Mouse (Mus musculus) midbrain, embryonic 13.5 days (tissue): Measurements from ENCODE around the gene Slc16a6. TPM values are rescaled to one million over a fixed set of nuclear protein-coding genes. Genes with fewer than 3 reads are reported as not detected.
A peak's percentile ranks its signal among the peaks of the same experiment; 100 is the strongest.

Experiments
- ATAC-seq: fragments of 200-750 bp; cut with Nextera tagmentation; 2 replicates; pipeline ENCODE4 v1.8.0; 2017; ENCODE audit warnings: mild to moderate bottlenecking, moderate TSS enrichment, moderate library complexity
- H3K27ac ChIP-seq: fragments of 300-500 bp; sonication (generic); 2 replicates; pipeline ENCODE4 v1.5.1; 2015; ENCODE audit warnings: inconsistent platforms, mild to moderate bottlenecking, moderate library complexity
- H3K27me3 ChIP-seq: fragments of 300-500 bp; sonication (generic); 2 replicates; pipeline ENCODE4 v1.6.1; 2015; ENCODE audit warnings: mild to moderate bottlenecking, inconsistent platforms
- H3K36me3 ChIP-seq: fragments of 300-500 bp; sonication (generic); 2 replicates; pipeline ENCODE4 v1.6.1; 2015; ENCODE audit warnings: mild to moderate bottlenecking, inconsistent platforms
- H3K4me1 ChIP-seq: fragments of 300-500 bp; sonication (generic); replicated peaks from 2 replicates; pipeline ENCODE4 v1.6.1; 2015; ENCODE audit warnings: inconsistent platforms
- H3K4me2 ChIP-seq: fragments of 300-500 bp; sonication (generic); replicated peaks from 2 replicates; pipeline ENCODE4 v1.6.1; 2015; ENCODE audit warnings: moderate library complexity, mild to moderate bottlenecking, inconsistent platforms
- H3K4me3 ChIP-seq: fragments of 300-500 bp; sonication (generic); replicated peaks from 2 replicates; pipeline ENCODE4 v1.5.1; 2015; ENCODE audit warnings: mild to moderate bottlenecking, inconsistent platforms
- H3K9ac ChIP-seq: fragments of 300-500 bp; sonication (generic); replicated peaks from 2 replicates; pipeline ENCODE4 v1.6.1; 2015; ENCODE audit warnings: mild to moderate bottlenecking, inconsistent platforms
- H3K9me3 ChIP-seq: fragments of 300-500 bp; sonication (generic); 2 replicates; pipeline ENCODE4 v1.6.1; 2016; ENCODE audit warnings: mild to moderate bottlenecking, inconsistent platforms
- WGBS: fragments of 180-500 bp; shearing (Covaris S2); methylation state at CpG from one replicate; pipeline ENCODE4 v1.1.7; 2015; 5-methylcytosine and 5-hydroxymethylcytosine counted together
- microRNA-seq: library from miRNA; unstranded; fragments of <30 nt; microRNA quantifications from one replicate; pipeline ENCODE4, GENCODE M21; 2016
- polyA plus RNA-seq: library from polyadenylated mRNA; unstranded; fragments of >200 nt; fragmentation: Nextera tagmentation; extraction: Ambion mirVana; gene quantifications from 2 replicates; pipeline ENCODE4 v1.2.1, GENCODE M21; 2015

Slc16a6 gene
- polyA plus RNA-seq, 1 experiment from 2014 or later: 3.1 TPM

DNA sequence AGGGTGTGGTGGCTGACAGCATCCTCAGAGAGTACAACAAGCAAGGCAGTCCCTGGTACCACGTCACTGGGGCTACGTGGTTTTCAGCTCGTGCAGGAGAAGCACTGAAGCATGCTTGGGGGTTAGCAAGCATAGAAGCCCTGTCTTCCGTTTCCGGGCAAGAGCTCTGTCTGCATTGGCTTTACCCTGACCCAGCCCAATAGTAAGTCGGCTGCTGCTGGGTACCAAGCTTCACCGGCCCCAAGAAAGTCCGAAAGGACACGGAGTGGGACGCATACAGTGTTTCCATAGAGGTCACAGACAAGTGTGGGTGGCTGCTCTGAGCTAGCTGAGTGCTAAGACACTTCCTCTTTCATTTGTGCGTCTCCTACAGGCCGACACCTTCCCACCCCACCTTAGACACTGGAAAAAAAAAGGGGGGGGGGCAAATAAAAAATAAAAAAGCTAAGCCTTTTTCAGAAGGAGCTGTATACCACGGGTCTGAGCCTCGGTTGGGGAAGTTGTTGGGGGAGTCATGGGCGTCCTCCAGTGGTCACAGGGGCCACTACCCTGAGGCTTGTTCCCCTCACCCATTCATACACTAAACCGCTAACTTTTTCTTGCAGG lies 53.3 kb downstream of the Slc16a6 start:
- Histone ChIP-seq H3K9me3 (no peaks in the 10 kb centered on the region), H3K27ac (no peak overlapping the region), H3K4me3 (no peak overlapping the region), H3K9ac (0 out of 2 replicates have a peak overlapping the region, but pooled peaks have one; percentile 6), H3K4me2 (0 out of 2 replicates have a peak overlapping the region, but pooled peaks have one; percentile 15), H3K36me3 (no peaks in the 10 kb centered on the region), H3K27me3 (no peaks in the 10 kb centered on the region), H3K4me1 (no peaks in the 10 kb centered on the region; the same call in 1 of the 2 replicates)
- 44% methylated on average over 16 of the region's 16 CpGs for WGBS
- ATAC-seq: no peak

DNA sequence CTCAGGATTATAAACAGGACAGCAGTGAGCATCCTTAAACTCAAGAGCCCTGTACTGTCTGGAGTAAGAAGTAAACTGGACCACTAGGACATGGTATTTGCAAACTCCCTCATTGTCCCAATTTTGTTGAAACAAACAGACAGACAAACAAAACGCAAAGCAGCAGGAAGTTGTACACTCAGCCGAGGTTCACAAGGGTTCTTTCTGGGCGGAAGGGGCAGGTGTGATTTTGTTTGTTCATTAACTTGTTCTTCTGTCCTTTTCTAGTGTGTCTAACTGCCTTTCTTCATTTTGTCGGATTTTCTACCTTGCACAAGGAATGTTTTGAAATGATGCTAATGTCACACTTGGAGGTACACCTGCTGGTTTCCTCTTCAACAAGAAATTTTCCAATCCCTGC lies 53.9 kb downstream of the Slc16a6 start:
- no peaks in the 10 kb centered on the region; the same call in 1 of the 2 replicates for H3K4me1 ChIP-seq
- H3K4me2 ChIP-seq: no peak overlapping the region
- 57% methylated on average over 4 of the region's 4 CpGs for WGBS
- H3K4me3 ChIP-seq: no peak overlapping the region
- no peak for ATAC-seq
- H3K27me3 ChIP-seq: no peaks in the 10 kb centered on the region
- no peak overlapping the region for H3K27ac ChIP-seq
- H3K36me3 ChIP-seq: no peaks in the 10 kb centered on the region
- H3K9ac ChIP-seq: 0 out of 2 replicates have a peak overlapping the region, but pooled peaks have one; percentile 6
- H3K9me3 ChIP-seq: no peaks in the 10 kb centered on the region

DNA sequence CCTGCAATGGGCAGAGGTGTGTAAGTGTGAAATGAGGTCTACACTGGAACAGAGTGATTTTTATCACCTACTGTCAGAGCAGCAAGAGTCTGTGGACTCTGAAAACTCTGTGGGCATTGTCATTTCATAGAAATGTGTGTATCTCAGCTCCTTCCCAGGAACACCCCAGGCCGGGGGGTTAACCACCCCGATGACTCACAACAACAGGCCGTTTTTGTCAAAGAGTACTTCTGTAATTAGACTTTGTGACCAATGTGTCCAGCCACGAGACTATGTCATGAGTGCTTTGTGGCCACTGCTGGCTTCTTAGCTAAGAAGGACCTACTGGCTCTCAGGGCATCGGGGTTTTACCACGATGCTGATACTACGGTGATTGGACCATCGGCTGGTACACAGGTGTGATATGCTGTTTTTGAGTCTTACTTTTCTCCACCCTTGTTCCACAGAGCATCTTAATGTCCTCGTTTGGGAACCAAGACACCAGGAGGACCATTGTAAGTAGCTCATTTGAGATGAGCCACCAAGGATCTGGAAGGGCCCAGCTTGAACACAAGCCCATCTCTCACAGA lies 55.8 kb downstream of the Slc16a6 start:
- H3K36me3 ChIP-seq: no peaks in the 10 kb centered on the region
- H3K4me2 ChIP-seq: no peak overlapping the region
- H3K4me1 ChIP-seq: no peaks in the 10 kb centered on the region; the same call in 1 of the 2 replicates
- H3K4me3 ChIP-seq: no peak overlapping the region
- no peaks in the 10 kb centered on the region for H3K27me3 ChIP-seq
- 84% methylated on average over 9 of the region's 9 CpGs for WGBS
- no peak overlapping the region for H3K27ac ChIP-seq
- no peak overlapping the region for H3K9ac ChIP-seq
- ATAC-seq: no peak
- no peaks in the 10 kb centered on the region for H3K9me3 ChIP-seq

DNA sequence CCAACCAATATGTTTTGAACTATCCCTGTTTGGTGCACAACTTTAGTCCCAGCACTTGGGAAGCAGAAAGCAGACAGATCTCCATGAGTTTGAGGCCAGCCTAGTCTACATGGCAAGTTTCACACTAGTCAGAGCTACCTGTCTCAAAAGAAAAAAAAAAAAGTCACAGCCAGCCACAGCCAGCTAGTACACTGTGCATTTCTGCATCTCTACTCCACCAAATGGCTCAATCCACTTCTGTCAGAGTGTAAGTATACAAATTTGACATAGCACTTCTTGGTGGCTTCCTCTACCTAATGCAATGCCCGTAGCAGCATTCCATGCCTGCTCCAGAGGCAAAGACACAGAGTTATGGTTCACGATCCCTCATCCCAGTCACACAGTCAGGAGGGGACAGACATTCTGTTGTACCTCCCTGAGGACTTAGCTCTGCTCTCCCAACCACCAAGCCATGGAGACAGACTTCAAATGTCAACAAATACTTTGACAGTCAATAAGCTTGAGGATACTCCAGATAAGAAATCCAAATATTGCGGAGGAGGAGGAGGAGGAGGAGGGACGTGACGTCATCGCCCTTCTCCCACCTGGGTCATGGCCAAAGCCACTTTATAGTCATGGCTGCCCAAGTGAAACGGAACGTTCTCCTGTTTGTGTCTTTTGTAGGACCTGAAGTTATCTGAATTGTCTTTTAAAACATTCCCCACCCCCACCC lies 56.5 kb downstream of the Slc16a6 start:
- no peaks in the 10 kb centered on the region for H3K27me3 ChIP-seq
- no peaks in the 10 kb centered on the region for H3K9me3 ChIP-seq
- no peak overlapping the region for H3K4me2 ChIP-seq
- no peak overlapping the region for H3K27ac ChIP-seq
- H3K4me1 ChIP-seq: no peaks in the 10 kb centered on the region; the same call in 1 of the 2 replicates
- ATAC-seq: no peak
- no peak overlapping the region for H3K9ac ChIP-seq
- H3K4me3 ChIP-seq: no peak overlapping the region
- H3K36me3 ChIP-seq: no peaks in the 10 kb centered on the region
- WGBS: 89% methylated on average over 8 of the region's 8 CpGs

DNA sequence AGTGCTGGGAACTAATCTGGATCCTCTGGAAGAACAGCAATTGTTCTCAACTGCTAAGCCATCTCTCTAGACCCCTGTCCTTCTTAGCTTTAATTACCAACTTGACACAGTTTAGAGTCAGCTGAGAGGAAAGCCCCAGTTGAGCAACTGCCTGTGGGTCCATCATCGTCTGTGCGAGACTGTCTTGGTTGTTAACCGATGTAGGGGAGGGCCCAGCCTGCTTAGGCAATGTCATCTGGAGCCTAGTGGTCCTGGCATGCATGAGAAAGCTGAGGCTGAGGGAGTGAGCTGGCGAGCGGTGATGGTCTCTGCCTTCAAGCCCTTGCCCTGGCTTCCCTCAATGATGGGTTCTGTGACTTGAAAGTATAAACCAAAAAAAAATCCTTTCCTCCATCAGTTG lies 58.6 kb downstream of the Slc16a6 start:
- no peak for ATAC-seq
- no peaks in the 10 kb centered on the region; the same call in 1 of the 2 replicates for H3K4me1 ChIP-seq
- no peak overlapping the region for H3K27ac ChIP-seq
- H3K9ac ChIP-seq: no peak overlapping the region
- no peaks in the 10 kb centered on the region for H3K9me3 ChIP-seq
- H3K4me2 ChIP-seq: no peak overlapping the region
- H3K36me3 ChIP-seq: no peaks in the 10 kb centered on the region
- 90% methylated on average over 5 of the region's 5 CpGs for WGBS
- H3K4me3 ChIP-seq: no peak overlapping the region
- H3K27me3 ChIP-seq: no peaks in the 10 kb centered on the region

DNA sequence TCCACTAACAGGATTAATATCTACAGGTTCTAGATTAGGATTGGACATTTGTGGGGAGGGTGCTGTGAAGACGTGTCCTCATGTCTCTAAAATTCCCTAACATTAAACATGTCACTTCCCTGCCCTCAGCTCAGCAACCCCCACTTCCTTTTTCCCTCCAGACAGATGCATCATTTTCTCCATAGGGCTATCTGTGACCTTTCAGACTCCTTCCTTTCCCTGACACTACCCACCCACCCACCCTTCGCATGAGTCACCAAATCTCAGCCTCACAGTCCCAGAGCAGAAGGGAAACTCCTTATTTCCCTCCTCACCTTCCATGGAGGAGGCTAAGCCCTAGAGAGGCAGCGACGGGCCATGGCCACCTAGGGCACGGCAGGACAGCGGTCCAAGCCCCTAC lies 59.8 kb downstream of the Slc16a6 start, which contains the start of gene 9930022D16Rik:
Gene 9930022D16Rik (plus strand): TSS at position 301 of the 400 bp plus-strand sequence.
- H3K36me3 ChIP-seq: no peaks in the 10 kb centered on the region
- no peaks in the 10 kb centered on the region for H3K4me1 ChIP-seq
- no peaks in the 10 kb centered on the region for H3K9me3 ChIP-seq
- H3K4me3 ChIP-seq: no peak within 1 kb of the TSS
- no peak within 1 kb of the TSS for H3K27ac ChIP-seq
- H3K27me3 ChIP-seq: no peaks in the 10 kb centered on the region
- ATAC-seq: no peak
- H3K4me2 ChIP-seq: no peak within 1 kb of the TSS
- no peak within 1 kb of the TSS for H3K9ac ChIP-seq
- 90% methylated on average over 6 of the region's 6 CpGs for WGBS

DNA sequence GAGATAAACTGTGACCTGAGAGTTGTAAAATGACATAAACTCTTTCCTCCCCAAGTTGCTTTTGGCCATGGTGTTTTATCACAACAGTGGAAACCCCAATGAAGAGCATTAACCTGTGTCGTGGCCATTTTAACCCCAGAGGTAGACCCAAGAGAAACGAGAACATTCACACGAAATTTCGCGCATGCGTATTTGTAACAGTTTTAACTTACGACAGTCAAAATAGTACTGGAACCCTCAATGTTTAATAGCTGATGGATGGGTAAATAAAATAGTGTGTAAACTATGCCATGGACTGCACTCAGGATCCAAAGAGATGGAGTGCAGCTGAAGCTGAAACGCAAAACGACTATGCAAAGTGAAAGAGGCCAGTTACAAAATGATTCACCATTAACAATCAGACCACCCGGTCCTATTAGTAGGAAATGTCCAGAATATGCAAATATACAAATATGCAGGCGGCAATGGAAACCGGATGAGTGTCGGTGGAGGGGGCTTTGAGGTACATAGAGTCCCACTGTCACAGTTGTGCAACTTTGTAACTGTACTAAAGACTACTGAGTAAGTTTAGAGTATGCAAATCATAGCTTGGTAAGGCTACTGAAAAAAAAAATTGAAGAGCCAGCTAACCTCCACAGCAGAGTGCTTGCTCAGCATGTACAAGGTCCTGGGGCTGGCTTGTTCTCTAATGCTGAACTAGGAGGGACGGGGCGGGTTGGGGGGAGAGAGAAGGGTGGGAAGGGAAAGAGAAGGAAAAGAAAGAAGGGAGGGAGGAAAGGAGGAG lies 63.0 kb downstream of the Slc16a6 start:
- no peaks in the 10 kb centered on the region for H3K36me3 ChIP-seq
- H3K27ac ChIP-seq: no peak overlapping the region
- H3K27me3 ChIP-seq: no peaks in the 10 kb centered on the region
- no peaks in the 10 kb centered on the region for H3K4me1 ChIP-seq
- ATAC-seq: no peak
- no peak overlapping the region for H3K4me3 ChIP-seq
- H3K9ac ChIP-seq: no peak overlapping the region
- H3K4me2 ChIP-seq: no peak overlapping the region
- WGBS: 93% methylated on average over 15 of the region's 15 CpGs
- no peaks in the 10 kb centered on the region for H3K9me3 ChIP-seq

DNA sequence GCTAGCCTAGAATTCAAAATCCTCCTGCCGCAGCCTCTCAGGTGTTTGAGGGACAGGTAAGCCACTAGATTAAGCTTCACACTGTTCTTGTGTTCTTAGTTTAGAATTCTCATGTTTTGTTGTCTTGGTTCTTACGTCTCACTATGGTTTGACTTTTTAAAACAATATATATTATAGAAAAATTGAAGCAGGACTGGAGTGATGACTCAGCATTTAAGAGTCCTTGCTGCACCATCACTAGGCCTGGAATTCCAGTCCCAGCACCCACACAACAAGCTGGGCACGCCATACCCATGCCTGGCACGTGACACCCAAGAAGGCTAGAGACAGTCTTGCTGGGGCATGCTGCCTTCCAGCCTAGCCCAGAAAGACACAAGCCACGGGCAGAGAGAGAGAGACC lies 67.0 kb downstream of the Slc16a6 start:
- Histone ChIP-seq H3K4me3 (no peak overlapping the region), H3K27ac (no peak overlapping the region), H3K36me3 (no peaks in the 10 kb centered on the region), H3K9ac (no peak overlapping the region), H3K27me3 (no peaks in the 10 kb centered on the region), H3K4me2 (no peak overlapping the region), H3K9me3 (no peaks in the 10 kb centered on the region), H3K4me1 (no peaks in the 10 kb centered on the region)
- ATAC-seq: no peak
- 88% methylated on average over 5 of the region's 5 CpGs for WGBS

Small RNAs within 50 kb of the gene (microRNA-seq; reads per million reads assigned to microRNA genes)
- gene Gm25540: not detected

Other genes with a start within 250 kb of the Slc16a6 start
- gene Rgs9, start 175.5 kb downstream of the Slc16a6 start, polyA plus RNA-seq: 7.2 and 7.3 TPM in 2 replicates
- 16.2 and 16.4 TPM in 2 replicates for gene Gna13, start 110.8 kb downstream of the Slc16a6 start, polyA plus RNA-seq
- not detected in 2 replicates for gene 9930022D16Rik, start 59.7 kb downstream of the Slc16a6 start, polyA plus RNA-seq
- gene Amz2, start 47.7 kb downstream of the Slc16a6 start, polyA plus RNA-seq: 53.1 and 53.5 TPM in 2 replicates
- gene Arsg, start 224 bp downstream of the Slc16a6 start, polyA plus RNA-seq: 2.6 and 3.1 TPM in 2 replicates
- 12.2 and 12.8 TPM in 2 replicates for gene Wipi1, start 138.4 kb upstream of the Slc16a6 start, polyA plus RNA-seq
- gene Prkar1a, start 175.8 kb upstream of the Slc16a6 start, polyA plus RNA-seq: 471 and 522 TPM in 2 replicates
- gene Fam20a, start 248.7 kb upstream of the Slc16a6 start, polyA plus RNA-seq: 2.1 and 2.2 TPM in 2 replicates